Mouse (Mus musculus) erythroblast, embryonic 14.5 days (primary cell): ENCODE data around the gene Cbarp. TPM values are rescaled to one million over a fixed set of nuclear protein-coding genes. Genes with fewer than 3 reads are reported as not detected.

Experiments
- H3K27me3 ChIP-seq: 2 replicates; pipeline ENCODE4 v1.6.1; 2012; ENCODE audit warnings: inconsistent platforms; ENCODE audit not compliant: control insufficient read depth
- H3K36me3 ChIP-seq: 2 replicates; pipeline ENCODE4 v1.6.1; 2012; ENCODE audit warnings: mild to moderate bottlenecking, inconsistent platforms; ENCODE audit not compliant: control insufficient read depth
- H3K4me1 ChIP-seq: 2 replicates; pipeline ENCODE4 v1.6.1; 2012; ENCODE audit warnings: inconsistent platforms; ENCODE audit not compliant: control insufficient read depth
- H3K4me3 ChIP-seq: replicated peaks from 2 replicates; pipeline ENCODE3; 2012; ENCODE audit warnings: moderate library complexity, mild to moderate bottlenecking, inconsistent platforms
- H3K9me3 ChIP-seq: 2 replicates; pipeline ENCODE4 v1.6.1; 2012; ENCODE audit warnings: low read length, inconsistent platforms, mixed read lengths; ENCODE audit not compliant: control insufficient read depth
- GATA1 ChIP-seq: IDR thresholded peaks from 2 replicates; pipeline ENCODE4 v1.6.1; 2012; ENCODE audit warnings: low read length, inconsistent platforms, mixed read lengths
- TAL1 ChIP-seq: IDR thresholded peaks from 3 replicates; pipeline ENCODE4 v1.6.1; 2012; ENCODE audit warnings: low read length, inconsistent platforms, mixed read lengths
- polyA plus RNA-seq: library from polyadenylated mRNA; stranded (reverse); fragments of >175 nt; gene quantifications from 2 replicates; pipeline ENCODE4 v1.2.3, GENCODE M21; 2012

Gene Cbarp
- polyA plus RNA-seq, 1 experiment = 0.52 TPM

DNA sequence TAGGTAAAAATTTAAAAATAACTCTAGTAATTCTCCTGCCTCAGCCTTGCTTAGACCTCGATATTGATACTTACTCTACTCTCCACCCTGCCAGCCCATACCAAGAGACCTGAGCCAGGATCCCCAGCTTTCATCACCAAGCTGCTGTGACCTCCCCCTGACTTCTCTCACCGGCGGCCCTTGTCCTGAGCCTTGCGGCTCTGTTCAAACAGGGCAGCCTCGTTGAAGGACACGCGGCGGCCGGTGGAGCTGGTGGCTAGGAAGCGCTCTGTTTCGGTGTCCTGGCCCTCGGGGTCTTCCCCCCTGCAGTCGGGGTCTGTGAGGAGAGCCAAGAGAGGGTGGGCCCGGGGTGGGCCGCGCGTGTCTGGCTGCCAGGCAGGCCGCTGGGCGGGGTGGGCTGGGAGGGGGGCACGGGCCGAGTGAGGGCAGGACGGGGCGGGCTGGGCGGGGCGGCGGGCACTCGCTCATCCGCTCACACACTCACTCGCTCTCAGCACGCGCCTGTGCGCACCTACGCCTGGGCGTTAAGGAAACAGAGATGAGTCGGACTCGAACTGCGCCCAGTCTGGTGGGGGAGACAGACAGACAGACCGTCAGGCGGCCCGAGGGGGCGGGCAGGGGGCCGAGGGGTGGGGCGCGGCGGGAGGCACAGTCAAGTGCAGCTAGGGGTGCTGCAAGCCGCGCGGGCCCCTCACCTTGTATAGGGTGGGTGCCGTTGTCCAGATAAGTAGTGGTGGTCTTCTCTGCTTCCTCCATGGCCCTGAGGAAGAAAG lies 4.3 kb downstream of the Cbarp start:
- Histone ChIP-seq H3K4me3 (peak overlapping the region; percentile 45), H3K27me3 (peaks cover 62% of the 10 kb centered on the region)
- no peak for TF ChIP-seq TAL1
- no peak for TF ChIP-seq GATA1

DNA sequence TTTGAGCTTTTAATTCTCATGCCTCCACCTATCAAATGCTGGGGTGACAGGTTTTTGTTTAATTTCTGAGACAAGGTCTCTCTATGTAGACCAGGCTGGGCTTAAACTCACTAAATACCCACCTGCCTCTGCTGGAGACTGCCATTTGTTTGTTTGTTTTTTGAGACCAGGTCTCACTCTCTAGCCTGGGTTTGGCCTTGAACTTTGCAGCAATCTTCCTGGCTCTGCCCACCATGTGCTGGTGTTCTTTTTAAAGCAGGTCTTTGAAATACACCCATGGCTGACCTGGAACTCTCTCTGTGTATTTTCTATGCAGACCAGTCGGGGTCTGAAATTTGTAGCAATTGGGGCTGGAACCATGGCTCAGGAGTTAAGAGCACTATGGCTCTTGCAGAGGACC lies 5.0 kb downstream of the Cbarp start:
- Histone ChIP-seq H3K4me1 (peaks cover 73% of the 10 kb centered on the region), H3K27me3 (peaks cover 62% of the 10 kb centered on the region)

More for the DNA sequence above, 4.3 kb downstream of the Cbarp start:
- peaks cover 73% of the 10 kb centered on the region for H3K4me1 ChIP-seq
- peaks cover 24% of the 10 kb centered on the region for H3K36me3 ChIP-seq
- peaks cover 13% of the 10 kb centered on the region for H3K9me3 ChIP-seq

DNA sequence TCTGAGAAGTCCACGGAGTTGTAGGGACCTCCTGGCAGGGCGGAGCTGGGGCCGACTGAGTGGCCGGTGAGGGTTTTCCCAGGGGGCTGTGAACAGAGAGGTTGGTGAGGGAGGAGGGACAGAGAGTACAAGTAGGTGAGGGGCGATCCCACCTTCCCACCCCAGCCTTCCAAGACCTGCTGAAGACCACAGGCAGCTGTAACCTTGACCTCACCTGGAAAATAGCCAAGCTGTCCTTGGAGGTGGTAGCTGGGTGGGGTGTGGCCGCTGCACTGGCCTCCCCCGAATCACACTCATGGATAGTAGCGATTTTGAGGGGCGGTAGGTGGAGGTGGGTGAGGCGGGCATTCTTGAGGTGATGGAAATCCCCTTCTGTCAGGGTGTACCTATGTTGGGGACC lies 5.5 kb downstream of the Cbarp start:
- Histone ChIP-seq H3K9me3 (peaks cover 20% of the 10 kb centered on the region), H3K4me3 (no peak overlapping the region), H3K27me3 (peaks cover 60% of the 10 kb centered on the region), H3K4me1 (peaks cover 71% of the 10 kb centered on the region), H3K36me3 (peaks cover 37% of the 10 kb centered on the region)
- TF ChIP-seq TAL1 (no peak), GATA1 (no peak)

More for the DNA sequence above, 5.0 kb downstream of the Cbarp start:
- Histone ChIP-seq H3K4me3 (no peak overlapping the region), H3K9me3 (peaks cover 20% of the 10 kb centered on the region), H3K36me3 (peaks cover 32% of the 10 kb centered on the region)
- TF ChIP-seq GATA1 (no peak), TAL1 (no peak)

- no peak for TF ChIP-seq TAL1
- no peak for TF ChIP-seq GATA1
- peaks cover 44% of the 10 kb centered on the region for H3K36me3 ChIP-seq
- H3K4me1 ChIP-seq = peaks cover 70% of the 10 kb centered on the region
These were observed 6.2 kb downstream of the Cbarp start for GRCm38 (mm10) chr10:80134421-80134820.

DNA sequence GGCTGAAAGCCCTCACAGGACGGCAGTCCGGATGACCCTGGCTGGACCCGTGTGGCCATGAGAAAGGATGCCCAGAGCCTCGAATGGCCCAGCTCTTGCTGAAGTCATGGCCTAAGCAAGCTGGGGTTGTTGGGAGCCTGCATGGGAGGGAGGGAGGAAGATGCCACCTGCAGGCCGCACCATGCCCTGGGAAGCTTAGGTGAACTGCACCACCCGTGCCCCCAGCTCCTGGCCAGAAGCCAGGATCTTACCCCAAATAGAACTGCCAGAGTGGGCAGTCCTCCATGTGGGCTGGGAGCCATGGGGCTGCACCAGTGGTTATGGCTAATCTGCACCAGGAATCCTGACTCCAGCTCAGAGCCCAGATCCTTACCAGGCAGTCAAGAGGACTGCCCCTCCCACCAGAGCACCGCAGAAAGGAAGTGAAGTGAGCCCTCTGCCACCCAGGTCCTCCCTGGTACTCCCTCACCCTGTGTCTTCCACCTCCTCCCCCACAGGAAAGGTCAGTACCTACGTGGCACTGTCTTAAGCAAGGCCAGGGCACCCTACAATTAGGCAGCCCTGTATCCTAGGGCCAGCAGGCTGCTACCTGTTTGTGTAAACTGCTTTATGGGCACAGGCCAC lies 7.3 kb downstream of the Cbarp start:
- TF ChIP-seq TAL1 = no peak
- TF ChIP-seq GATA1 = no peak
- Histone ChIP-seq H3K27me3 (peaks cover 42% of the 10 kb centered on the region), H3K9me3 (peaks cover 20% of the 10 kb centered on the region), H3K4me3 (no peak overlapping the region), H3K36me3 (peaks cover 55% of the 10 kb centered on the region), H3K4me1 (peaks cover 67% of the 10 kb centered on the region)

More at GRCm38 (mm10) chr10:80134421-80134820, 6.2 kb downstream of the Cbarp start:
- no peak overlapping the region for H3K4me3 ChIP-seq
- H3K9me3 ChIP-seq = peaks cover 20% of the 10 kb centered on the region
- H3K27me3 ChIP-seq = peaks cover 53% of the 10 kb centered on the region

GRCm38 (mm10) chr10:80131952-80132350 lies 8.7 kb downstream of the Cbarp start:
- H3K9me3 ChIP-seq = peaks cover 17% of the 10 kb centered on the region

DNA sequence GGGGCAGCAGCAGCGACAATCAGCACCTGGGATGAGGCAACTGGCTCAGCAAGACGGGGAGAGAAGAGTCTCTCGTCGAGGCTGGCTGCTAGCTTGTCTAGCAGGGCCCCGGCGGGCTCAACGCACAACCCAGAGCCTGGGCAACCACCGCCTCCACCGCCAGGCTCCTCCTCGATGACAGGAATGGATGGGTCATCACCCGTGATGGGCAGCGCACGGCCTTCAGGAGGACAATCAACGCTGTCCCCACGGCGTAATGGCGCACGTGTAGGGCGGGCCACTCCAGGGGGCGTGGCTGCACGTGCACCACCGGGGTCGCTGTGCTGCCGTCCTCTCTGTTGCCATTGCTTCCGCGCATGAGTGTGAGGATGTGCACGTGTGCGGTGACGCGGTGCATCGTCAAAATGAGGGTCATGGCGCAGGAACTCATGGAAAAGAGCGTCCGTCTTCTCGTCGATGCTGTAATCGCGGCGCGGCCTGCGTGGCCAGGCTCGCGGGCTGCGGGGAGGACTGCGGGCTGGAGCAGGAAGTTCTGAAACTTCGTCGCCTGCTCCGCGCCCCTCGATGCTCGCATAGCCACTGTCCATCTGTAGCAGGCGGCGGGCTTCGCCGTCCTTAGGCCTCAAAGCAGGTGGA lies 9.2 kb downstream of the Cbarp start:
- peaks cover 14% of the 10 kb centered on the region for H3K9me3 ChIP-seq
- H3K36me3 ChIP-seq = peaks cover 74% of the 10 kb centered on the region
- peaks cover 67% of the 10 kb centered on the region for H3K4me1 ChIP-seq
- TF ChIP-seq TAL1 = no peak
- TF ChIP-seq GATA1 = no peak
- peaks cover 23% of the 10 kb centered on the region for H3K27me3 ChIP-seq
- no peak overlapping the region for H3K4me3 ChIP-seq

More at GRCm38 (mm10) chr10:80131952-80132350, 8.7 kb downstream of the Cbarp start:
- H3K4me3 ChIP-seq = no peak overlapping the region
- H3K36me3 ChIP-seq = peaks cover 69% of the 10 kb centered on the region
- peaks cover 67% of the 10 kb centered on the region for H3K4me1 ChIP-seq
- no peak for TF ChIP-seq TAL1
- TF ChIP-seq GATA1 = no peak
- H3K27me3 ChIP-seq = peaks cover 28% of the 10 kb centered on the region

- H3K4me3 ChIP-seq = no peak overlapping the region
- no peak for TF ChIP-seq TAL1
- no peak for TF ChIP-seq GATA1
These were observed 10.1 kb downstream of the Cbarp start for GRCm38 (mm10) chr10:80130403-80131031.

More at GRCm38 (mm10) chr10:80130403-80131031, 10.1 kb downstream of the Cbarp start:
- H3K4me1 ChIP-seq = peaks cover 75% of the 10 kb centered on the region
- peaks cover 83% of the 10 kb centered on the region for H3K36me3 ChIP-seq
- H3K9me3 ChIP-seq = peaks cover 12% of the 10 kb centered on the region
- H3K27me3 ChIP-seq = peaks cover 14% of the 10 kb centered on the region
